Mouse (Mus musculus) midbrain, postnatal 0 days (tissue): ENCODE measurements around the gene Ppp4r4. TPM values are rescaled to one million over a fixed set of nuclear protein-coding genes. Genes with fewer than 3 reads are reported as not detected.
"Not testable (repeated sequence)": the region's sequence is repeated elsewhere in the genome, so short reads cannot be mapped to it uniquely, and the experiment has no call there.

Experiments used
- ATAC-seq: fragments of 200-750 bp; cut with Nextera tagmentation; 2 replicates; pipeline ENCODE4 v1.8.0; 2017; ENCODE audit warnings: moderate number of reproducible peaks, mild to moderate bottlenecking, moderate TSS enrichment, moderate library complexity; ENCODE audit not compliant: low FRiP score
- DNase-seq: peaks from one replicate; pipeline ENCODE4 v3.0.0-alpha.2; 2015; ENCODE audit warnings: low spot score
- H3K27ac ChIP-seq: fragments of 300-500 bp; sonication (generic); 2 replicates; pipeline ENCODE4 v1.5.1; 2014; ENCODE audit warnings: low read depth, mild to moderate bottlenecking, low read length, mixed read lengths
- H3K27me3 ChIP-seq: fragments of 300-500 bp; sonication (generic); 2 replicates; pipeline ENCODE4 v1.6.1; 2014; ENCODE audit warnings: low read length, control low read depth, mixed read lengths; ENCODE audit not compliant: insufficient read depth
- H3K36me3 ChIP-seq: fragments of 300-500 bp; sonication (generic); 2 replicates; pipeline ENCODE4 v1.6.1; 2014; ENCODE audit warnings: low read length, control low read depth, mixed read lengths; ENCODE audit not compliant: insufficient read depth
- H3K4me1 ChIP-seq: fragments of 300-500 bp; sonication (generic); 2 replicates; pipeline ENCODE4 v1.6.1; 2014; ENCODE audit warnings: mild to moderate bottlenecking, control low read depth, antibody characterized with exemption, low read length, mixed read lengths; ENCODE audit not compliant: insufficient read depth
- H3K4me2 ChIP-seq: fragments of 300-500 bp; sonication (generic); 2 replicates; pipeline ENCODE4 v1.6.1; 2014; ENCODE audit warnings: low read depth, mild to moderate bottlenecking, low read length, mixed read lengths; ENCODE audit not compliant: poor library complexity, severe bottlenecking
- H3K4me3 ChIP-seq: fragments of 300-500 bp; sonication (generic); 2 replicates; pipeline ENCODE4 v1.5.1; 2014; ENCODE audit warnings: low read depth, mild to moderate bottlenecking, low read length, moderate library complexity
- H3K9ac ChIP-seq: fragments of 300-500 bp; sonication (generic); replicated peaks from 2 replicates; pipeline ENCODE4 v1.6.1; 2014; ENCODE audit warnings: mild to moderate bottlenecking, low read length, moderate library complexity, mixed read lengths; ENCODE audit not compliant: poor library complexity, severe bottlenecking
- H3K9me3 ChIP-seq: fragments of 300-500 bp; sonication (generic); 2 replicates; pipeline ENCODE4 v1.6.1; 2016; ENCODE audit warnings: low read length, control low read depth
- CTCF ChIP-seq: IDR thresholded peaks from 2 replicates; pipeline ENCODE4 v1.5.1; 2016; ENCODE audit warnings: antibody characterized with exemption, mild to moderate bottlenecking
- WGBS: fragments of 180-500 bp; shearing (Covaris S2); extraction: QIAGEN DNeasy Blood & Tissue Kit; methylation state at CpG from one replicate; pipeline ENCODE4 v1.1.7; 2014; 5-methylcytosine and 5-hydroxymethylcytosine counted together
- polyA plus RNA-seq: library from polyadenylated mRNA; unstranded; fragments of >200 nt; fragmentation: Nextera tagmentation; extraction: Ambion mirVana; gene quantifications from 2 replicates; pipeline ENCODE4 v1.2.1, GENCODE M21; 2015
- total RNA-seq: library from RNA; depleted of rRNA; stranded (reverse); fragments of >200 nt; gene quantifications from 2 replicates; pipeline ENCODE4 v1.2.3, GENCODE M21; 2014; rRNA removed

Gene Ppp4r4
- 8.4 and 12.6 TPM in 2 replicates for total RNA-seq
- polyA plus RNA-seq = 3.2 and 3.3 TPM in 2 replicates

GRCm38 (mm10) chr12:103532020-103532648, at the start of gene Ppp4r4:
Ppp4r4 (plus strand) TSS chr12:103532283.
- Histone ChIP-seq H3K9ac (peak within 1 kb of the TSS; percentile 81), H3K9me3 (no peaks in the 10 kb centered on the region), H3K4me3 (peak within 1 kb of the TSS; percentile 81), H3K4me2 (peak within 1 kb of the TSS; percentile 89), H3K36me3 (no peaks in the 10 kb centered on the region), H3K27me3 (no peaks in the 10 kb centered on the region), H3K27ac (peak within 1 kb of the TSS; percentile 68), H3K4me1 (no peaks in the 10 kb centered on the region)
- peak; percentile 96 for DNase-seq
- TF ChIP-seq CTCF = no peak
- peak; percentile 93 for ATAC-seq
- 0% methylated on average over 22 of the region's 74 CpGs for WGBS

- no peak for ATAC-seq
- no peak for DNase-seq
- H3K4me3 ChIP-seq = no peak overlapping the region
- H3K27me3 ChIP-seq = no peaks in the 10 kb centered on the region
- no peak overlapping the region for H3K27ac ChIP-seq
- no peak overlapping the region for H3K4me2 ChIP-seq
- no peak overlapping the region for H3K9ac ChIP-seq
- H3K4me1 ChIP-seq = no peaks in the 10 kb centered on the region
- H3K36me3 ChIP-seq = no peaks in the 10 kb centered on the region
- TF ChIP-seq CTCF = no peak
- H3K9me3 ChIP-seq = no peaks in the 10 kb centered on the region
- WGBS = 95% methylated on average over 2 of the region's 2 CpGs
These were observed 49.3 kb upstream of the Ppp4r4 start for GRCm38 (mm10) chr12:103482781-103483180.

- H3K27ac ChIP-seq, H3K4me2 ChIP-seq, H3K4me3 ChIP-seq, H3K36me3 ChIP-seq, H3K9ac ChIP-seq, H3K27me3 ChIP-seq, ATAC-seq, H3K4me1 ChIP-seq, DNase-seq, H3K9me3 ChIP-seq: not testable (repeated sequence)
- 69% methylated on average over 9 of the region's 9 CpGs for WGBS
These were observed 47.7 kb upstream of the Ppp4r4 start for GRCm38 (mm10) chr12:103484200-103484972.

- H3K9ac ChIP-seq = no peak overlapping the region
- no peaks in the 10 kb centered on the region for H3K27me3 ChIP-seq
- H3K4me3 ChIP-seq = no peak overlapping the region
- TF ChIP-seq CTCF = no peak
- no peaks in the 10 kb centered on the region for H3K36me3 ChIP-seq
- no peaks in the 10 kb centered on the region for H3K9me3 ChIP-seq
- no peak overlapping the region for H3K4me2 ChIP-seq
- no peaks in the 10 kb centered on the region for H3K4me1 ChIP-seq
- DNase-seq (no peak), ATAC-seq (no peak)
- no peak overlapping the region for H3K27ac ChIP-seq
- 96% methylated on average over 1 of the region's 1 CpGs for WGBS
These were observed 45.4 kb upstream of the Ppp4r4 start for GRCm38 (mm10) chr12:103486726-103487125.

- no peak for TF ChIP-seq CTCF
- no peak overlapping the region for H3K27ac ChIP-seq
- no peak overlapping the region for H3K4me2 ChIP-seq
- H3K27me3 ChIP-seq = no peaks in the 10 kb centered on the region
- no peaks in the 10 kb centered on the region for H3K4me1 ChIP-seq
- no peak overlapping the region for H3K9ac ChIP-seq
- DNase-seq (no peak), ATAC-seq (no peak)
- WGBS = 71% methylated on average over 4 of the region's 4 CpGs
- no peaks in the 10 kb centered on the region for H3K9me3 ChIP-seq
- no peaks in the 10 kb centered on the region for H3K36me3 ChIP-seq
- no peak overlapping the region for H3K4me3 ChIP-seq
These were observed 44.8 kb upstream of the Ppp4r4 start for GRCm38 (mm10) chr12:103487276-103487675.

GRCm38 (mm10) chr12:103487750-103488149, 44.3 kb upstream of the Ppp4r4 start:
- ATAC-seq (no peak), DNase-seq (no peak)
- Histone ChIP-seq H3K36me3 (no peaks in the 10 kb centered on the region), H3K9ac (no peak overlapping the region), H3K4me1 (no peaks in the 10 kb centered on the region), H3K9me3 (no peaks in the 10 kb centered on the region), H3K4me2 (no peak overlapping the region), H3K27me3 (no peaks in the 10 kb centered on the region), H3K4me3 (no peak overlapping the region), H3K27ac (no peak overlapping the region)
- no peak for TF ChIP-seq CTCF
- 78% methylated on average over 2 of the region's 2 CpGs for WGBS
